Mouse (Mus musculus) neural tube, embryonic 14.5 days (tissue): ENCODE data around the gene Lhpp. TPM values are rescaled to one million over a fixed set of nuclear protein-coding genes. Genes with fewer than 3 reads are reported as not detected.

ENCODE experiments used
- ATAC-seq: fragments of 200-750 bp; cut with Nextera tagmentation; 2 replicates; pipeline ENCODE4 v1.8.0; 2017; ENCODE audit warnings: low read depth, mild to moderate bottlenecking, moderate TSS enrichment, moderate library complexity
- H3K27ac ChIP-seq: fragments of 300-500 bp; sonication (generic); 2 replicates; pipeline ENCODE4 v1.5.1; 2014; ENCODE audit warnings: low read depth, mild to moderate bottlenecking, control low read depth, low read length, moderate library complexity, mixed read lengths
- H3K27me3 ChIP-seq: fragments of 300-500 bp; sonication (generic); 2 replicates; pipeline ENCODE4 v1.6.1; 2014; ENCODE audit warnings: low read length; ENCODE audit not compliant: control insufficient read depth, insufficient read depth
- H3K36me3 ChIP-seq: fragments of 300-500 bp; sonication (generic); 2 replicates; pipeline ENCODE4 v1.6.1; 2014; ENCODE audit warnings: low read length, mixed read lengths; ENCODE audit not compliant: control insufficient read depth, insufficient read depth
- H3K4me1 ChIP-seq: fragments of 300-500 bp; sonication (generic); 2 replicates; pipeline ENCODE4 v1.6.1; 2014; ENCODE audit warnings: low read length; ENCODE audit not compliant: control insufficient read depth, insufficient read depth
- H3K4me2 ChIP-seq: fragments of 300-500 bp; sonication (generic); 2 replicates; pipeline ENCODE4 v1.6.1; 2014; ENCODE audit warnings: mild to moderate bottlenecking, low read depth, low read length, control low read depth
- H3K4me3 ChIP-seq: fragments of 300-500 bp; sonication (generic); 2 replicates; pipeline ENCODE4 v1.5.1; 2014; ENCODE audit warnings: low read depth, low read length, control low read depth, mixed read lengths
- H3K9ac ChIP-seq: fragments of 300-500 bp; sonication (generic); replicated peaks from 2 replicates; pipeline ENCODE4 v1.6.1; 2014; ENCODE audit warnings: low read depth, mild to moderate bottlenecking, control low read depth, low read length, mixed read lengths
- H3K9me3 ChIP-seq: fragments of 300-500 bp; sonication (generic); 2 replicates; pipeline ENCODE4 v1.6.1; 2016; ENCODE audit warnings: low read length; ENCODE audit not compliant: control insufficient read depth
- WGBS: fragments of 180-500 bp; shearing (Covaris S2); extraction: QIAGEN DNeasy Blood & Tissue Kit; methylation state at CpG from one replicate; pipeline ENCODE4 v1.1.7; 2014; 5-methylcytosine and 5-hydroxymethylcytosine counted together
- polyA plus RNA-seq: library from polyadenylated mRNA; unstranded; fragments of >200 nt; fragmentation: Nextera tagmentation; extraction: Ambion mirVana; gene quantifications from 2 replicates; pipeline ENCODE4 v1.2.1, GENCODE M21; 2014

Lhpp gene
- polyA plus RNA-seq, 1 experiment from 2014 or later = 55.0 TPM

DNA sequence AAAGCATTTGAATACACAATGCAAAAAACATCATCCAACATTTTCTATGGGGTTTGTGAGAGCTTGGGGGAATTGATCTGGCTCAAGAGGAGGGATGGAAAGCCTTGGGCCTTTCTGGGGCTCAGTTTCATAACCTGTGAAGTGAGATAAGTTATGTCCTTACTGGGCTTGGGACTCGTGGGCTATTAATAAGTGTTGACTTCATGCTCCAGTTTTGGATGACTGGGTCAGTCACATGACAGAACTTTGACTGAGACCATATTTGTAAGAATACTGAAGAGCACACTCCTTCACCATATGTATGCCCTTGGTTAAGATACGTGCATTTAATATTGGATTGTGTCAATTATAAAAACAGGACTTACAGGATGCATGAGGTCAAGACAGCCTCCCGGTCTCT is 17.0 kb downstream of the Lhpp start:
- Histone ChIP-seq H3K4me3 (no peak overlapping the region), H3K4me1 (no peaks in the 10 kb centered on the region), H3K36me3 (no peaks in the 10 kb centered on the region), H3K27me3 (no peaks in the 10 kb centered on the region), H3K4me2 (no peak overlapping the region), H3K9ac (no peak overlapping the region), H3K9me3 (no peaks in the 10 kb centered on the region), H3K27ac (no peak overlapping the region)
- WGBS = 91% methylated on average over 3 of the region's 3 CpGs
- ATAC-seq = no peak

- WGBS = 70% methylated on average over 11 of the region's 11 CpGs
- H3K9ac ChIP-seq = no peak overlapping the region
- no peaks in the 10 kb centered on the region for H3K4me1 ChIP-seq
- no peaks in the 10 kb centered on the region for H3K27me3 ChIP-seq
- H3K4me2 ChIP-seq = no peak overlapping the region
- H3K9me3 ChIP-seq = no peaks in the 10 kb centered on the region
- no peak overlapping the region for H3K4me3 ChIP-seq
- no peaks in the 10 kb centered on the region for H3K36me3 ChIP-seq
- no peak overlapping the region for H3K27ac ChIP-seq
- ATAC-seq = no peak
These were observed 20.9 kb downstream of the Lhpp start for GRCm38 (mm10) chr7:132631313-132631712.

- H3K9ac ChIP-seq = no peak overlapping the region
- WGBS = 6% methylated on average over 12 of the region's 12 CpGs
These were observed 26.9 kb downstream of the Lhpp start for GRCm38 (mm10) chr7:132637292-132637691.

DNA sequence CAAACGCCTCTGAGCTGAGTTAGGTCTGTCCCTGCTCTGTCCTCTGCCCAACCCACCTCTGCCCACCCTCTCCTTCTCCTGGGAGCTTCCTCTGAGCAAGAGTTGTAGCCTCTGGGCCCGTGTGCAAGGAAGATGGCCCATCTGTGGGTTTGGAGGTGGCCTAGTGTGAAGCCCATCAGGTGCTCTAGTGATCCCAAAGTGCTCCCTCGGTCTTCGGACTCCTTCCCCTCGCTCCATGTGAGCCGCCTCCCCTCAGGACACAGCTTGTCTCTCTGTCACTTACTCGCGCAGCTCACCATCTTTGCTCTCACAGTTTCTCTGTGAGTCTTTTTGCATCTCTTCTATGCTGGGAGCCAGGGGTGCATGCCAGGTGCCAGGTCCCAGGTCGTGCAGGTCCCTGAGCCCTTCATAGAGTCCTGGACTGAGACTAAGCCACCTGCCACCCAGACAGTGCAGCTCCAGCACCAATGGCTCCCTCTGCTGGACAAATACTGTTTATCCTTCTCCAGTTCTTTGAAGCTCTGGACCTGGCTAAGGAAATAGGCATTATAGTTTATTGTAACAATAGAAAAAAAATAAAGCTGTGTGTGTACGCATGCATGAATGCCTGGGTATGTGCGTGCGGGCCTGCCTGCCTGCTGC is 28.1 kb downstream of the Lhpp start:
- Histone ChIP-seq H3K36me3 (no peaks in the 10 kb centered on the region), H3K27me3 (no peaks in the 10 kb centered on the region), H3K4me1 (peaks cover 5% of the 10 kb centered on the region), H3K27ac (no peak overlapping the region), H3K9me3 (no peaks in the 10 kb centered on the region), H3K4me3 (no peak overlapping the region), H3K4me2 (no peak overlapping the region), H3K9ac (no peak overlapping the region)
- ATAC-seq = peak; percentile 78; the same call in 1 of the 2 replicates
- WGBS = 68% methylated on average over 12 of the region's 12 CpGs

More at GRCm38 (mm10) chr7:132637292-132637691, 26.9 kb downstream of the Lhpp start:
- Histone ChIP-seq H3K27ac (no peak overlapping the region), H3K4me3 (no peak overlapping the region), H3K9me3 (no peaks in the 10 kb centered on the region), H3K27me3 (no peaks in the 10 kb centered on the region), H3K4me2 (no peak overlapping the region), H3K4me1 (peaks cover 5% of the 10 kb centered on the region), H3K36me3 (no peaks in the 10 kb centered on the region)
- no peak for ATAC-seq

GRCm38 (mm10) chr7:132640946-132641345 is 30.5 kb downstream of the Lhpp start:
- no peaks in the 10 kb centered on the region for H3K9me3 ChIP-seq
- peaks cover 5% of the 10 kb centered on the region for H3K4me1 ChIP-seq
- peak; percentile 46; the same call in 1 of the 2 replicates for ATAC-seq
- H3K27me3 ChIP-seq = no peaks in the 10 kb centered on the region
- no peaks in the 10 kb centered on the region for H3K36me3 ChIP-seq
- H3K4me2 ChIP-seq = no peak overlapping the region
- H3K4me3 ChIP-seq = no peak overlapping the region
- 11% methylated on average over 9 of the region's 9 CpGs for WGBS
- H3K27ac ChIP-seq = no peak overlapping the region
- H3K9ac ChIP-seq = no peak overlapping the region

DNA sequence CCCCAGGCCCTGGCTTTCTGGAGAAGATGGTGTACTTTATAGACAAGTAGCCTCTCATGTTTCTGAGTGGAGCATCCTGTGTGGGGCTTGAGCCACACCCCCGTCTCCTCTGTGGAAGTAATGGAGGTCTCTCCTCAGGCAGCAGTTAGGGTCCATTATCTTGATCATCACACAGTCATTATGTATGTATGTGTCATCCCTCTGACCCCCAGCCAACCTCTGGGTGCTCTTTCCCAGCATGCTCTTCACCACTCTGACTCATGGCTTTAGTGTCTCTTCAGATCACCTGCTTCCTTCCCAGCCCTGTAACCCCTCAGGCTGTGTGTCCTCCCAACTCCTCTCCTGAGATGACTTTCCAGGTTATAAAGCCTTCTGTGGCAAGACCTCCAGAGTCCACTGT is 31.2 kb downstream of the Lhpp start:
- no peak overlapping the region for H3K9ac ChIP-seq
- WGBS = 70% methylated on average over 1 of the region's 1 CpGs
- no peak for ATAC-seq

GRCm38 (mm10) chr7:132644605-132645279 is 34.3 kb downstream of the Lhpp start:
- Histone ChIP-seq H3K36me3 (no peaks in the 10 kb centered on the region), H3K4me3 (no peak overlapping the region), H3K27me3 (no peaks in the 10 kb centered on the region), H3K9ac (no peak overlapping the region), H3K4me2 (no peak overlapping the region), H3K27ac (no peak overlapping the region), H3K9me3 (no peaks in the 10 kb centered on the region), H3K4me1 (peaks cover 5% of the 10 kb centered on the region)
- WGBS = 61% methylated on average over 11 of the region's 11 CpGs
- no peak for ATAC-seq

More for the DNA sequence above, 31.2 kb downstream of the Lhpp start:
- Histone ChIP-seq H3K4me1 (peaks cover 5% of the 10 kb centered on the region), H3K36me3 (no peaks in the 10 kb centered on the region), H3K4me3 (no peak overlapping the region), H3K9me3 (no peaks in the 10 kb centered on the region), H3K27ac (no peak overlapping the region), H3K27me3 (no peaks in the 10 kb centered on the region), H3K4me2 (no peak overlapping the region)

GRCm38 (mm10) chr7:132646514-132646913 is 36.1 kb downstream of the Lhpp start:
- Histone ChIP-seq H3K9me3 (no peaks in the 10 kb centered on the region), H3K27ac (no peak overlapping the region), H3K4me3 (no peak overlapping the region), H3K4me2 (no peak overlapping the region), H3K27me3 (no peaks in the 10 kb centered on the region), H3K9ac (no peak overlapping the region), H3K36me3 (no peaks in the 10 kb centered on the region), H3K4me1 (no peaks in the 10 kb centered on the region)
- ATAC-seq = no peak
- 100% methylated on average over 1 of the region's 1 CpGs for WGBS

- no peak overlapping the region for H3K27ac ChIP-seq
- no peak overlapping the region for H3K4me3 ChIP-seq
- ATAC-seq = no peak
- H3K4me2 ChIP-seq = no peak overlapping the region
- no peak overlapping the region for H3K9ac ChIP-seq
- WGBS = 90% methylated on average over 3 of the region's 3 CpGs
- no peaks in the 10 kb centered on the region for H3K27me3 ChIP-seq
- no peaks in the 10 kb centered on the region for H3K36me3 ChIP-seq
- H3K4me1 ChIP-seq = no peaks in the 10 kb centered on the region
- H3K9me3 ChIP-seq = no peaks in the 10 kb centered on the region
These were observed 44.0 kb downstream of the Lhpp start for GRCm38 (mm10) chr7:132654412-132654811.
